Mouse (Mus musculus) embryonic facial prominence, embryonic 14.5 days (tissue): ENCODE data around the gene Zfp446. TPM values are rescaled to one million over a fixed set of nuclear protein-coding genes. Genes with fewer than 3 reads are reported as not detected.

ENCODE experiments used
- ATAC-seq: fragments of 200-750 bp; cut with Nextera tagmentation; 2 replicates; pipeline ENCODE4 v1.8.0; 2017; ENCODE audit warnings: low read depth, moderate number of reproducible peaks, moderate TSS enrichment
- DNase-seq: peaks from one replicate; pipeline ENCODE4 v3.0.0-alpha.2; 2015; ENCODE audit warnings: low spot score
- H3K27ac ChIP-seq: fragments of 300-500 bp; sonication (generic); replicated peaks from 2 replicates; pipeline ENCODE4 v1.5.1; 2014; ENCODE audit warnings: low read depth, mild to moderate bottlenecking, low read length, moderate library complexity
- H3K27me3 ChIP-seq: fragments of 300-500 bp; sonication (generic); replicated peaks from 2 replicates; pipeline ENCODE4 v1.6.1; 2014; ENCODE audit warnings: low read length; ENCODE audit not compliant: control insufficient read depth, insufficient read depth
- H3K36me3 ChIP-seq: fragments of 300-500 bp; sonication (generic); 2 replicates; pipeline ENCODE4 v1.6.1; 2014; ENCODE audit warnings: low read length, mixed read lengths; ENCODE audit not compliant: control insufficient read depth, insufficient read depth
- H3K4me1 ChIP-seq: fragments of 300-500 bp; sonication (generic); 2 replicates; pipeline ENCODE4 v1.6.1; 2014; ENCODE audit warnings: antibody characterized with exemption, low read length; ENCODE audit not compliant: control insufficient read depth, insufficient read depth
- H3K4me2 ChIP-seq: fragments of 300-500 bp; sonication (generic); 2 replicates; pipeline ENCODE4 v1.6.1; 2014; ENCODE audit warnings: low read depth, mild to moderate bottlenecking, low read length, moderate library complexity, mixed read lengths
- H3K4me3 ChIP-seq: fragments of 300-500 bp; sonication (generic); 2 replicates; pipeline ENCODE4 v1.5.1; 2014; ENCODE audit warnings: low read depth, mild to moderate bottlenecking, low read length
- H3K9ac ChIP-seq: fragments of 300-500 bp; sonication (generic); 2 replicates; pipeline ENCODE4 v1.6.1; 2014; ENCODE audit warnings: low read depth, mild to moderate bottlenecking, low read length, moderate library complexity, mixed read lengths
- H3K9me3 ChIP-seq: fragments of 300-500 bp; sonication (generic); 2 replicates; pipeline ENCODE4 v1.6.1; 2016; ENCODE audit warnings: low read length; ENCODE audit not compliant: control insufficient read depth
- WGBS: fragments of 180-500 bp; shearing (Covaris S2); extraction: QIAGEN DNeasy Blood & Tissue Kit; methylation state at CpG from one replicate; pipeline ENCODE4 v1.1.7; 2014; 5-methylcytosine and 5-hydroxymethylcytosine counted together
- polyA plus RNA-seq: library from polyadenylated mRNA; unstranded; fragments of >200 nt; fragmentation: Nextera tagmentation; extraction: Ambion mirVana; gene quantifications from 2 replicates; pipeline ENCODE4 v1.2.1, GENCODE M21; 2014

Gene Zfp446
- polyA plus RNA-seq, 1 experiment from 2014 or later, result 2.5 TPM

DNA sequence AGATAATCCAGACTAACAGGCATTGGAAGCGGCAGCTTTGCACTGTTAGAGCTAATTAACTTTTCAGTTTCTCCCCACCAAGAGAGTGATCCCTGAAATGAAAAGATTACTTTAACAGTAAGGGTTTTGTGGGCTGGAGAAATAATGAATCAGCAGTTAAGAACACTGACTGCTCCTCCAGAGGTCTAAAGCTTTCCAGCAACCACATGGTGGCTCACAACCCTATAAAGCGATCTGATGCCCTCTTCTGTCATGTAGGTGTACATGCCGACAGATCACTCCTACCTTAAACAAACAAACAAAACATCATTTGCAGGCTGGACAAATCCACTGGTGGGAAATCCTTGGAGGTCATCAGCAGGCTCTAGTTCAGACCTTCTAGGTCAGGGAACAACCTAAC, 22.8 kb upstream of the Zfp446 start:
- Histone ChIP-seq H3K4me3 (no peak overlapping the region), H3K4me2 (no peak overlapping the region), H3K27ac (no peak overlapping the region), H3K9ac (no peak overlapping the region), H3K4me1 (peaks cover 4% of the 10 kb centered on the region; the same call in 1 of the 2 replicates), H3K36me3 (no peaks in the 10 kb centered on the region), H3K9me3 (no peaks in the 10 kb centered on the region), H3K27me3 (no peaks in the 10 kb centered on the region)
- DNase-seq (no peak), ATAC-seq (no peak)
- 60% methylated on average over 3 of the region's 3 CpGs for WGBS

DNA sequence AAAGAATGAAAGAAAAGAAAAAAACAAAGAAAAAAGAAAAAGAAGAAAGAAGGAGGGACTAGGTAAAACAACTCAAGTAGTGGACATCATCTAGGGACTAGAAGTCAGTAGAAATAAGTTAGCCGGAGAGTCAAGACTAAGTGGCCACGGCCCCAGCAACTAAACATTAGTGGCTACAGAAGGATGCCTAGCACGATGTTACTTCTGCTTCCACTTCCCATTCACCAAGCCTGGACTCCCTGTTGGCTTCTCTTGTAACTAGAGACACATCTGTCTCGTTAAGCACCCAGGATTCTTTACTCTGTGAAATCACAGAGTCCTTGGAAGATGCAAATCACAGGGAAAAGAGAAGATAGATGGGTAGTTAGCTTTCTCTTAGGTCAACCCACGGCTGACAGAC, 20.1 kb upstream of the Zfp446 start:
- no peaks in the 10 kb centered on the region for H3K9me3 ChIP-seq
- H3K27ac ChIP-seq, result no peak overlapping the region
- H3K9ac ChIP-seq, result no peak overlapping the region
- no peak overlapping the region for H3K4me3 ChIP-seq
- DNase-seq (no peak), ATAC-seq (no peak)
- H3K4me1 ChIP-seq, result no peaks in the 10 kb centered on the region; the same call in 1 of the 2 replicates
- H3K27me3 ChIP-seq, result no peaks in the 10 kb centered on the region
- no peak overlapping the region for H3K4me2 ChIP-seq
- WGBS, result 76% methylated on average over 5 of the region's 5 CpGs
- no peaks in the 10 kb centered on the region for H3K36me3 ChIP-seq

GRCm38 (mm10) chr7:12958948-12959347, 18.7 kb upstream of the Zfp446 start:
- no peaks in the 10 kb centered on the region for H3K27me3 ChIP-seq
- no peaks in the 10 kb centered on the region; the same call in 1 of the 2 replicates for H3K4me1 ChIP-seq
- H3K4me2 ChIP-seq, result no peak overlapping the region
- 82% methylated on average over 4 of the region's 4 CpGs for WGBS
- ATAC-seq, result no peak
- no peak overlapping the region for H3K27ac ChIP-seq
- H3K9me3 ChIP-seq, result no peaks in the 10 kb centered on the region
- H3K9ac ChIP-seq, result no peak overlapping the region
- no peak overlapping the region for H3K4me3 ChIP-seq
- no peak for DNase-seq
- no peaks in the 10 kb centered on the region for H3K36me3 ChIP-seq

DNA sequence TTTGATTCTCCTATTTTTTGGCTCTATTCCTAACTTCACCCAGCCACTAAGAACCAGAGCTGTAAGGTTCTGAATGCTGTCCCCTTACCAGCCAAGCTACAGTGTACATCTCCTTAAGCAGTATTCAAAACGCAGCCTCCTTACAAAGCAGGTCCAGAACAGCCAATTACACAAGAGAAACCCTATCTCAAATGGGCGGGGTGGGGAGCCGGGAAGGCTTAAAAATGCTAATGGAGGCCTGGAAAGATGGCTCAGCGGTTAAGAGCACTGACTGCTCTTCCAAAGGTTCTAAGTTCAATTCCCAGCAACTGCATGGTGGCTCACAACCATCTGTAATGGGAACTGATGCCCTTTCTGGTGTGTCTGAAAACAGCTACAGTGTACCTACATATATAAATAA, 17.9 kb upstream of the Zfp446 start:
- no peak overlapping the region for H3K4me2 ChIP-seq
- H3K27me3 ChIP-seq, result no peaks in the 10 kb centered on the region
- 12% methylated on average over 4 of the region's 4 CpGs for WGBS
- no peak overlapping the region for H3K9ac ChIP-seq
- H3K27ac ChIP-seq, result no peak overlapping the region
- peaks cover 1% of the 10 kb centered on the region; the same call in 1 of the 2 replicates for H3K4me1 ChIP-seq
- no peaks in the 10 kb centered on the region for H3K36me3 ChIP-seq
- no peak overlapping the region for H3K4me3 ChIP-seq
- DNase-seq (no peak), ATAC-seq (no peak)
- no peaks in the 10 kb centered on the region for H3K9me3 ChIP-seq

GRCm38 (mm10) chr7:12961511-12962141, 16.0 kb upstream of the Zfp446 start:
- Histone ChIP-seq H3K9ac (peak overlapping the region; percentile 61), H3K4me1 (peaks cover 9% of the 10 kb centered on the region), H3K4me2 (peak overlapping the region; percentile 64), H3K36me3 (no peaks in the 10 kb centered on the region), H3K27me3 (no peaks in the 10 kb centered on the region), H3K9me3 (no peaks in the 10 kb centered on the region), H3K27ac (peak overlapping the region; percentile 91), H3K4me3 (peak overlapping the region; percentile 44)
- peak; percentile 72 for ATAC-seq
- peak; percentile 94 for DNase-seq
- whole genome bisulfite sequencing, result 3% methylated on average over 29 of the region's 29 CpGs

DNA sequence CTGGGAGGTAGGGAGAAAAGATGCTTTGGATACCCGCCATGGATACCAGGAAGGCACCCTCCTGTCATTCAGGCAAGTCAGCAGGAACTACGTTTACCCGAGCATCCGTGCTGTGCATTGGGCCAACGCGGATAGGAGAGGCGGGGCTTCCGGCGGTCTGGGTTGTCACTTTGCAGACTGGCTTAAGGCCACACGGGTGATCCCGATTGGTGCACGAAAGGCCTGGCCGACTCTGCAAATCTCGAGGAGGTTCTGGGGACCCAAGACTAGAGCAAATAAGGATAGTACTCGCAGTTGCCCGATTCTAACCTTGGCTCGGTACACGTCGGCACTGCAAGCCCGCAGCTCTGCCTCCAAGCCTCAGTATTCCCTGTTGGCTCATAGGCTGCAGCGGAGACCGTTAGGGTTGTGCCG, 12.0 kb upstream of the Zfp446 start, which contains the start of gene Zfp324:
Gene Zfp324 (plus strand): TSS at position 161 of the 414 bp plus-strand sequence.
- under 1% methylated on average over 23 of the region's 23 CpGs for WGBS
- ATAC-seq, result peak; percentile 94
- Histone ChIP-seq H3K9me3 (no peaks in the 10 kb centered on the region), H3K4me2 (peak within 1 kb of the TSS; percentile 67), H3K4me3 (peak within 1 kb of the TSS; percentile 83), H3K36me3 (peaks cover 21% of the 10 kb centered on the region), H3K27ac (peak within 1 kb of the TSS; percentile 91), H3K27me3 (no peaks in the 10 kb centered on the region), H3K4me1 (peaks cover 18% of the 10 kb centered on the region), H3K9ac (peak within 1 kb of the TSS; percentile 89)
- peak; percentile 96 for DNase-seq

- under 1% methylated on average over 29 of the region's 29 CpGs for WGBS
- Histone ChIP-seq H3K9me3 (no peaks in the 10 kb centered on the region), H3K27me3 (no peaks in the 10 kb centered on the region), H3K4me2 (peak overlapping the region; percentile 67), H3K4me3 (peak overlapping the region; percentile 83), H3K27ac (peak overlapping the region; percentile 91), H3K9ac (peak overlapping the region; percentile 89), H3K36me3 (peaks cover 27% of the 10 kb centered on the region), H3K4me1 (peaks cover 18% of the 10 kb centered on the region)
- DNase-seq, result peak; percentile 29
- peak; percentile 51 for ATAC-seq
Measured at GRCm38 (mm10) chr7:12966104-12966845, 11.4 kb upstream of the Zfp446 start.

GRCm38 (mm10) chr7:12970906-12971305, 6.7 kb upstream of the Zfp446 start:
- Histone ChIP-seq H3K4me1 (peaks cover 10% of the 10 kb centered on the region), H3K36me3 (peaks cover 39% of the 10 kb centered on the region), H3K4me3 (no peak overlapping the region), H3K9me3 (no peaks in the 10 kb centered on the region), H3K27me3 (no peaks in the 10 kb centered on the region), H3K9ac (no peak overlapping the region), H3K4me2 (no peak overlapping the region), H3K27ac (no peak overlapping the region)
- ATAC-seq (no peak), DNase-seq (no peak)
- WGBS, result 92% methylated on average over 25 of the region's 25 CpGs
